Mouse (Mus musculus): Measurements from ENCODE around the gene Tfap2d.

The Tfap2d gene

DNA sequence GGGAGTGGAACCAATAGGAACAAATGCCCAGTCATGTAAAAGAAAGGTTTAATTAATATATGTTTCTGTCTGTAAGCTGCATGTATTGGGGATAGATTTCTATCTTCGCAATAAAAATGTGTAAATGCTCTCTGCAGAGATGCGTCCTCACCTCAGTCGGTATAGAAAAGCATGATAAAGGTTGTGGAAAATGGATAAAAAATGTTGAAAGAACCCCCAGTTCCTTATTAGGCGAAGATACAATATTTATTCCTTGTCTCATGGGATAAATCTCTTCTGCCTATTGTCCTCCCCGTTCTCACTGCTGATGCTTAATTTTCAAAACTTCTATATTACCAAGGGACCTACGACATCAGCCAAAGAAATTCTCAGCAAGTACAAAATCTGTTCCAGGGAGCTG, at the start of gene Tfap2d:
Tfap2d (plus strand) TSS at position 392 of the 400 bp plus-strand sequence.
- no peak for ATAC-seq (ENCODE audit: insufficient number of reproducible peaks, low FRiP score, low TSS enrichment)

DNA sequence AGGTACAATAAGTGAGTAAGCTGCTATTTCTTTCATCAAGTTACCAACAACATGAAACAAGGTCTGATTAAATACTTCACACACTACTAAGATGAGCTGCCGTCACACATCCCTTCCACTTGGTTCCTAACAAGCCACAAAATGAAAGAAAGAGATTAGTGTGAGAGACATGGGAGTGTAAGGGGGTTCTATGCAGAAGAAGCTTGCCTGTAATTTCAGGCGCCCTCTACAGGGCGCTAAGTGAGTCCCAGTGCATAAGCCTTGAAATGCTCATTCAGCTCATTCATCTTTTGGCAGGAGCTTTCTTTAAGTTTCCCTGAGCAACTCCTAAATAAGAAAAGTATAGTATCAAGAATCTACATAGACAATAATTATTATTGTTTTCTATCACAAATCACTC, 46.5 kb upstream of the Tfap2d start:
- peak; percentile 66; the same call in 1 of the 2 replicates for ATAC-seq (ENCODE audit: insufficient number of reproducible peaks, low FRiP score, low TSS enrichment)

DNA sequence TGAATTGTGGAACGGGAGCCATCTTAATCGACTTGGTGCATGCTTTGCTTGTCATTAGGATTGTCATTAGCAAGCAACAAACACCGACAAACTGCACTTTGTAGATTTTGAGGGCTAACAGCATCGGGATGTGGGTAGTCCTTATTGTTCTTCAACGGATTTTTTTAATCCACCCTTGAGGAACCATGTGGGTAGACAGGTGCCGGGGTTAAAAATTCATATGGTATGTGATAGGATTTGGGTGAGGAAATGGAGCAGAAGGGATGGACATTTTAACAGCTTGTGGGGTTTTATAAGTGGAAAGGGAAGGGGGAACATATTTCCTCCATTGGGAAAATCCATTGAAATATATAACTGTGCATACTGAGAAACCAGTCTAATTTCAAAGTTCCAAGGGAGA, 46.0 kb upstream of the Tfap2d start:
- ATAC-seq (ENCODE audit: insufficient number of reproducible peaks, low FRiP score, low TSS enrichment), result no peak

DNA sequence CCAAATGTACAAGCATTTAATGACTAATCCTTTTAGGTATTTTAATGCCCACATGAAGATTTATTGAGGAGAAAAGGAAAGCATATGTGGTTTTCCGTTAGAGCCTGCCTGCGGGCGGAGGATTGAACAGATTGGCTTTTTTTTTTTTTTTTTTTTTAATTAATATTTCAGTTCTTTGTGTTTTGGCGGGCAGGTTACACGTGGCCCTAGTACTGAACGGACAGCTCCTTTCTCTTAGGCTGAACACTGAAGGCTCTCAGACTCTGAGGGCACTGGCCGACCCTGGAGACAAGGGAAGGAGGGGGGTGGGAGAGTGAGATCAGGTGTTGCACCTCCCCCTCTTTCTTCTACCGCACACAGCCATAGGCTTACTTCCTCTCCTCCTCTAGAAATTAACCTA, 14.7 kb upstream of the Tfap2d start:
- no peak for ATAC-seq (ENCODE audit: insufficient number of reproducible peaks, low FRiP score, low TSS enrichment)

DNA sequence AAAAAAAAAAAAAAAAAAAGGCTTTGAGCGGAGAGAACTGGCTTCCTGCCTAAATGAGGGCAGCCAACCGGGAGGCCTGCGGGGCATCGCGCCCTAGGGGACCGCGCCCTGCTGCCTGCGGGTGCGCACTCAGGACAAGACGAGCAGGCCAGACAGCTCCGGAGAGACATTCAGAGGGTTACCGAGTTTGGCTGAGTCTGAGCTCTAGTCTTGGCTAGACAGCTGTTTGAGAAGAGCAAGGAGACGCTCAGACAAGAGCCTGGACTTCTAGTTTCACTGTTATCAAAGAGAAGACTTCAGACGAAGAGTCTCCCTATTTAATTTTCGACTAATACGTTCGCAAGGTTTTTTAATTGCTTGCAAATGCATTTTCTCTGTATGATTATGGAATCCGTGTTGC, 5.9 kb upstream of the Tfap2d start:
- ATAC-seq (ENCODE audit: insufficient number of reproducible peaks, low FRiP score, low TSS enrichment), result no peak

DNA sequence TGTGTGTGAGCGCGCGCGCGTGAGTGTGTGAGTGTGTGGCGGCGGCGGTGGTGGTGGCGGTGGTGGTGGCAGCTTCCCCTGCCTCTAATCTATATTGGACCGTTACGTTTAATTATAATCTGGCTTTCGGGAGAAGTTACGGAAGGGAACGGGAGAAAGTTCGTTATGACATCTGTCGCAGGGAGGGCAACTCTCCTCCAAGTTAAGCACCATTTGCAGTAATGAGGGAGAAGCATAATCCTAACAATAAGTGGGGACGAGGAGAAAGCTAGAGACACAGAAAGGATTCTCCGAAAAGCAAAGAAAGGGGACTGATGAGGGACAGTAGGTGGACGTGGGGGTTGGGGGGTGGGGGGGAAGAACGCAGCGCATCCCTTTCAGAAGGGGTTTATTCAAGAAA, 494 bp downstream of the Tfap2d start:
- no peak for ATAC-seq (ENCODE audit: insufficient number of reproducible peaks, low FRiP score, low TSS enrichment)

DNA sequence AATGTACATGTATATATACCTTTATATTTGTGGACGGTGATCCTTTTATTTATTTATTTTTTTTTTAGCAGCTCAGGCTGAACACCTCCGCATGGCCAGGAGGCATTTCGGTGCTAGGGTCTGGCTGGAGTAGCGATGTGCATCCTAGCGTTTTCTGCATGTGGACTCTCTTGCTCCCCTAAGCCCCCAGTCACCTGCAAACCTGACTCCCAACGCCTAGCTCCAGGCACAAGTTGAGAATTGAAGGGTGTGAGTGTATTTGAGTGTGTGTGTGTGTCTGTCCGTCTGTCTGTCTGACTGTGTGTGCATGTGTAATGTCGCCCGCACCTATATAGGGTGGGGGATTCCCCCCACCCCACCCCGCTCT, 937 bp downstream of the Tfap2d start:
- no peak for ATAC-seq (ENCODE audit: insufficient number of reproducible peaks, low FRiP score, low TSS enrichment)

DNA sequence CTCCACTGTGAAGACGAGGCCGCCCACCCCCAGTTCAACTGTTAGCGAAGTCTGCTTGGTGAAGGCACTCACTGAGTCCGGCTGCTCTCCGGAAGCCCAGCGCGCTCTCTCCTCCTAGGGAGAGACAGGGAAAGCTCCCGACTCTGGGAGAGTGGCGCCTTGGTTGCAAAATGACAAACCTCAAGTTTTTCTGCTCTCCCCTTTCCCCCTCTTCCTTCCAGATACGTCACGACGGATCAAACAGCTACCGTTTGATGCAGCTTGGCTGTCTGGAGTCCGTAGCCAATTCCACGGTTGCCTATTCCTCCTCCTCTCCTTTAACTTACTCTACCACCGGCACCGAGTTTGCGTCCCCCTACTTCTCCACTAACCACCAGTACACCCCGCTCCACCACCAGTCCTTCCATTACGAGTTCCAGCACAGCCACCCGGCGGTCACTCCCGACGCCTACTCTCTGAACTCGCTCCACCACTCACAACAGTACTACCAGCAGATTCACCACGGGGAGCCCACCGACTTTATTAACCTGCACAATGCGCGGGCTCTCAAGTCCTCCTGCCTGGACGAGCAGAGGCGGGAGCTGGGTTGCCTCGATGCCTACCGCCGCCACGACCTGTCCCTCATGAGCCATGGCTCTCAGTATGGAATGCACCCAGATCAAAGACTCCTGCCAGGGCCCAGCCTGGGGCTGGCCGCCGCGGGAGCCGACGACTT, 1.5 kb downstream of the Tfap2d start:
- no peak for ATAC-seq (ENCODE audit: insufficient number of reproducible peaks, low FRiP score, low TSS enrichment)

DNA sequence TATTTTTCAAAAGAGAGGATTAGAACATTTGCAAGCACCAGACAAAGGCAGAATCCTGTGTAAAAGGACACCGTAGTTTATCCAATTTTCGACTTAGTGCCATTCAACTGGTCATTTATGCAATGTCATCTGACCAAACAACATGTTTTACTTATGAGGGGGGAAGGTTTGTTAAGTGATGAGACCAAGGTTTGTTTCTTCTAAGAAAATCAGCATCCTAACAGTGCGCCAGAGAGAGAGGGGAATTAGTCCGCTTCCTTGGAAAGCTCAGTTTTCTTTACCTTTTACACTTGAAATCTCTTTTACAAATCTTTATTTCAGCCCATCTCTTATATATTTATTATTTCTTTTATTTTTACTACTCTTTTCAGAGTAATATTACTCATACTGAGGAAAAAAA, 3.6 kb downstream of the Tfap2d start:
- no peak for ATAC-seq (ENCODE audit: insufficient number of reproducible peaks, low FRiP score, low TSS enrichment)

DNA sequence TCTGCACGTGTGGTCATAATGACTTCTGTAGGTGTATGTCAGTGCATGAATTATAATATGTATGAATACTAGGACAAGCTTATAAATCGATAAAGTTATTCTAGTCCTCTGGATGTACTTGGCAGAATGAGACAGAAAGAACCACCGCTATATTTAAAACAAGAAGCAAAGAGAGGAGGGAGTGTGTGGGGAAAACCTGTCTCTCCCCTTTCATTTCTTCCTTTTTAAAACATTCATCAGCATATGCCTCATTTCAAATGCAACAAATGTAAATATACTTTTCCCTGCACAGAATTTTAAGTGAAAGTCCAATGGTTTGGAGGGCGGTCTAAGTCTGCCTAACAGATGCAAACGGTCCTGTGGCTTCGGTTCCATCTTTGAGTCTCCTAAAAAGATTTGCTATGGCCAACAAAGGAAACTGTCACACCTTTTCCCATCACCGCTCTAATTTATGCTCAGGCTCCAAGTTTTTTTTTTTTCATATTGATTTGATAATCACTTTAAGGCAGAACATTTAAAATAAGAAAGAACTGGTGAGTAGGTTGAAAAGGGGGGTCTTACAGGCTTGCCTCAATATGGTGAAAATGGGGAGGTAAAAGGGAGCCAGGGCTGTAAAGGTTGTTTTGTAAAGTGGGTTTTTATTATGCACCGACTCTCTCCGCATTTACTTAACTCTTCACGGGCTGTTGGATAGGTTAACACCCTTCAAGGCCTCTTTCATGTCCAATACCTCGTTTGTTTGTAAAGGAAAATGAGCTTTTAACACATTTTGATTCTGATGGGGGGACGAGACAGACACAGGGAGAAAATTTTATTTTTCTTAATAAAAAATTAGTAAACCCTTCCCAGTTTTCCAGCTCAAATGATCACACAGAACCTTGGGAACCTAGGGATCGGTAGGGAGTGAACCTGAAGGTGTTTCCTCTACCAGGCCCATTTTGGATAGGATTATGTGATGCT, 4.3 kb downstream of the Tfap2d start:
- no peak for ATAC-seq (ENCODE audit: insufficient number of reproducible peaks, low FRiP score, low TSS enrichment)

DNA sequence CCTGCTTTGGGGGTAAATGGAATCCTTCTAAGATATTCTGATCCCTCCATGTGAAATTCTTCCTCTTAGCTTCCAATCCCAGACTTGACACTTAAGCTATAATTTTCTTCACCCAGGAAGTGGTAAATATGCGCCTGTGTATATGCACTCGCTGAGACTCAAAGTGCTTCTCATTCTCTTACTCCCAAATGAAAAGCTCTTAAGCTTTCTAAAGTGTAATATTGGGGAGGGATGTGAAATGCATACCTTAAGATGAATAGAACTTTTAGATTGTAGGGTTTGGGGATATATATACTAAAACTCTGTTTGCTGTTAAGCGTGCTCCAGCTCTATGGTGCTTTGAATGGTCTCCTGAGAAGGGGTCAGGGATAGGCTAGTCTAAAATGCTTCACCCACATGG, 5.0 kb downstream of the Tfap2d start:
- ATAC-seq (ENCODE audit: insufficient number of reproducible peaks, low FRiP score, low TSS enrichment), result no peak

DNA sequence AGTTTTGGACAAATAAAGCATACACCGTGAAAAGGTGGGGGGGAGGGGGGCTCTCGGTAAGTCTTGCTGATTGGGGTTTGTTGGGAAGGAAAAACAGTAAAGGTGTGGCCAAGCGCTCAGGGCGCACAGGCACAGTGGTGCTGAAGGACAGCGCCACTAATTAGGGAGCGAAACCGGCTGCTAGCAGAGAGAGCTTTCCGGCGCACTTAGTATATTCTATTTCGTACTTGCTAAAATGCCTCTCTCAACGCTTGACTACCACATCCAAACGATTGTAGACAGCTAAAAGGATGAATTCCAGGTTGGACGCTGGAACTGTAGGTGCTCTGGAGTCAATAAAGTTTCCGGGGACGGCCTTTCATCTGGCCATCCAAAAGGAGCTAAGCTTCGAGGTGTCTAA, 6.9 kb downstream of the Tfap2d start:
- ATAC-seq (ENCODE audit: insufficient number of reproducible peaks, low FRiP score, low TSS enrichment), result no peak

DNA sequence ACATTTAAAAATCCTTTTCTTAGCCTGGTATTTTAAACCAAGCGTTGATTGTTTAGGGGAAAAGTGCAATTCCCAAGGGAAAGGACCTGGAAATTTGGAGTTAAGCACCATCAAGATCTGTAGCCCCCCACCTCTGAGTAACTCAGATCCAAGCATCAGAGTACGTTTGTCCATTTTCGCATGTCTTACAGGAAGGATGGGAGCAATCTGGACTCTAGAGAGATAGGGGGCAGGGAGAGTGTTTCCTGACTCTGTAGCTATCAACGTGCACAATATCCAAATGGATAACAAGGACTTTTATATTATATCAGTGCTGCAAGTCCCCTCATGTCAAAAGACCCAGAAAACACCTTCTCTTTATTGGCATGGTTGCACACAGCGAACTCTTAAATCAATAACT, 7.4 kb downstream of the Tfap2d start:
- no peak for ATAC-seq (ENCODE audit: insufficient number of reproducible peaks, low FRiP score, low TSS enrichment)

DNA sequence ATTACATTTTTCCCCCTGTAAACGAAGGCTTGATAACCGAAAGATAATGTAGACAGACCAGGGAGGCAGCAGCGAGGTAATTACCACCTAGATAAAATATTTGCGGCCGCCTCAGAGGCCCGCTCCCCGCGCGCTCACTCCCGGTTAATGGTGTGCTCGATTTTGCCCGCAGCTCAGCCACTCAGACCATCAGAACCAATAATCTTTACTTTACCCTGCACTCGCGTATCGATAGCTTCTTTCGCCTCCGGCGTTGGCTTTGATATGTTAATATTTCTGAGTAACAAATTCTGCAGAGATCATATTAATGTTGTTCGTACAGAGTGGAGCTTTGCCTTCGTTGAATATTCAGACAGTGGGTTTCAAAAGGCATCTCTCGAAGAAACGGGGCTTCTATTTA, 8.2 kb downstream of the Tfap2d start:
- ATAC-seq (ENCODE audit: insufficient number of reproducible peaks, low FRiP score, low TSS enrichment), result no peak

DNA sequence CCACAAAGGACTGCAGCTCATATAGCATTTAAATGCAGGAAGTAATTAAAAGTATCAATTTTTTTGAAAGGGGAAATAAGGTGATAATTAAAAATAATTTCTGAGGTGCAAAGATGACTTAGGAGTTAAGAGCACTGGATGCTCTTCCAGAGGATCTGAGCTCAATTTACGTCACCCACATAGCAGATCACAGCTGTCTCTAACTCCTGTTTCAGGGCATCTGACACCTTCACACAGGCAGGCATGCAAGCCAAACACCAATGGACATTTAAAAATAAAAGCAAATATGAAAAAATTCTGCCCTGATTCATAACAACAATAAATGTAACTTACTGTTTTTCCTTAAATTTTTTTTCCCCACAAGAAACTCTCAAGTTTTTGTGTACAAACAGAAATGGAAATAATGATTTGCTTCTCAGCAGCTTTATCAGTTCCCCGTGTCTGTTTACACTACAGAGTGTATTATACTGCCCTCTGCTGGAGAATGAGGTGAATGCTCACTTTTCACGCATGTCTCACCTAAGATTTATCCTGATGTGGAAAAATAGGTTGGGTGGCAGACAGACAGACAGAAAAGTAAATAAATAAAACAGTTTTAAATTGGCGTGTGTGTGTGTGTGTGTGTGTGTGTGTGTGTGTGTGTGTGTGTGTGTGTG, 76.0 kb downstream of the Tfap2d start:
- ATAC-seq (ENCODE audit: insufficient number of reproducible peaks, low FRiP score, low TSS enrichment), result peak; percentile 78; the same call in 1 of the 2 replicates

DNA sequence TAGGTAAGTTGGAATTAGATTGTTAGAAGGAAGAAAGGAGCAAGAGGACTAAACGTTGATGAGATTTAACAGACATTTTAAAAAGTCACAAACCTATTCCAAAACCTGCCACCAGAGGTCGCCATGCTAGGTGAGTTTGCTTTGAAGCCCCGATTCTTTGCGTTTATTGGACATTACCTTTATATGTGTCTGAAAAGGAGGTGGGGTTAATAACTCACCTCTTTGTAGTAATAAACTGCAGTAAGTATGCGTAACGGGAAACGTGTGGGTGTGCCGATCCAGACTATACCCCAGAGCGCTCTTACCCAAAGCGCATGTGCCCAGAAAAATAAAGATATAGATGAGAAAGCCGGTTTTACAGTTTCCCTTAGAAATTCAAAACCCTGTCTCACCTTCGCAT, 102.8 kb downstream of the Tfap2d start:
- no peak for ATAC-seq (ENCODE audit: insufficient number of reproducible peaks, low FRiP score, low TSS enrichment)

DNA sequence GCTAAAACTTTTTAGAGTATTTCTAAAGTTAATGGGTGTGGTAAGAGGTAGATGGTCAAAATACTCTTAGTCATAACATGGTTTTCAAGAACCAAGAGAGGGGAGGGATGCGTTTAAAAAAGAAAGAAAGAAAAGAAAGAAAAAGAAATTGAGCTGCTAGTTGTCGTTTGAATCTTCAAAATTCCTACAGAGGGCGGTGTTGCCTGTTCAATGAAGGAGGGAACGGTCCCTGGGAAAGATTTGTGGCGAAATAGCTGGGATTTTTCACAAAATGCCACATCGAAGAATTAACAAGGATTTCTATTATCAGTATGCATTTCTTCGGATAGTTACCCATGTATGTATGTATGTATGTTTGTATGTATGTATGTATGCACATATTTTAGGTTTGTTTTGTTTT, 103.4 kb downstream of the Tfap2d start:
- no peak for ATAC-seq (ENCODE audit: insufficient number of reproducible peaks, low FRiP score, low TSS enrichment)

DNA sequence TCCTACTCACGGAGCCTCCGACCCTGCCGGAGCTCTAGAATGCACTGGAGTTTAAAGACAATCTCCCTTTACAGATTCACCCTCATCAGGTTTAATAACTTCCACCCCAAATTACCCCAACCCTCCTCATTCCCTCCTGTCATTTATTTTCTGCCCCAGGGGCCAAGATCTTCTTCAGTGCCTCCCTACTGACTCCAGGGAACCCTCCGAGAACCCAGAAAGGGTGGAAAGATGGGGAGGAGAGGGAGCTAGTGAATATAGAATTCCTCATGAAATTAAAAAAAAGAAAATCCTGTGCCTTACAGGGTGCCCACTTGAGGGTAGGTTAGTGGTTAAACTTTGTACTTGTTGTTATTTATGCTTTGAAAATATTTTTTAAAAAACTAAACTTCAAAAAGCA, 104.8 kb downstream of the Tfap2d start:
- ATAC-seq (ENCODE audit: insufficient number of reproducible peaks, low FRiP score, low TSS enrichment), result no peak

DNA sequence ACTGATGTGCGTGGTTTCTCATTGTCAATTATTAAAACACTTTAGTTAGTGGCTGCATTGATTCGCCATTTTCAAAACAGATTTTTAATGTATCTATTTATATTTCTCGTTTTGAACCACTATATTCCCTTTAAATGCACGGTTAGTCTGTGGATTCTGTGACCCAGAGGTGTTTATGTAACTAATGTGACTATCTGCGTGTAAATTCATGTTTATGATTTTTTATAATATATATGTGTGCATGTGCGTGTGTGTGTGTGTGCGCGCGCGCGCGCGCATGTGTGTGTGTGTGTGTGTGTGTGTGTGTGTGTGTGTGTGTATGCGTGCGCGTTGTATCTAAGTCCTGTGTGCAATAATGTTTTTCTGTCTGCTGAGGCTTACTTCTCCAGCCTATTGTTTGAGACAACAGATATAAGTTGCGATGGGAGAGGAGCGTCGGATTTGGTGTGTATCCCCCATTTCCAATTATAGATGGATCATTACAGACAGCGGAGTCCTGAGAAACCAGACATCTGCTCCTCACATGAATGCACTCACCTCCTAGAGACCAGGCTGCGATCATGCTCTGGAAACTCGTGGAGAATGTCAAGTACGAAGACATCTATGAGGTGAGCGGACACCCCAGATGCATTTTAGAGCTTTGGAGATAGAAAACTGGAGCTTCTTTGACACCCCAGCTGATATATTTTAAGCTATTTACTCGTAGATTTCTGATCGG, 106.0 kb downstream of the Tfap2d start, which contains the start of gene Tfap2b:
Tfap2b (plus strand) TSS at position 274 of the 718 bp plus-strand sequence.
- ATAC-seq (ENCODE audit: insufficient number of reproducible peaks, low FRiP score, low TSS enrichment), result no peak

DNA sequence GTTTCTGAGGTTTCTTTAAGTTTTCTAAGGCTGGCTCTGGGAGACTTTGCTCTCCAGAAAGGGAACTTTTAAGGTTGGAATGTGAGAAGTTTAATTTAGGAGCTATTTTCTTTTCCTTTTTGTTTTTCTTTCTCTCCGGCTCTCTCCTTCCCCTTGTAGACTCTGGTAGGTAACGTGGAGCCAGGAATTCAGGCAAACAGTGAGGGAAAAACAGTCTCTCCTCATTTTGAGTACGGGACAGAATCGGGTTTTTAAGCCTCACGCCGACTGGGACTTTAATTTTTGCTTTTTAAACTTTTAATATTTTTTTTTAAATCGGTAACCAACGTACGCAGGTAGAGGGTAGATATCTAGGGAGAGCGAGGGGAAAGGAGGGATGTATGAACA, 106.5 kb downstream of the Tfap2d start:
- no peak for ATAC-seq (ENCODE audit: insufficient number of reproducible peaks, low FRiP score, low TSS enrichment)
